Mouse (Mus musculus): ENCODE results near the gene Mlf2. TPM values are rescaled to one million over a fixed set of nuclear protein-coding genes. Genes with fewer than 3 reads are reported as not detected.
"Not testable (repeated sequence)": the region's sequence is repeated elsewhere in the genome, so short reads cannot be mapped to it uniquely, and the experiment has no call there.

The Mlf2 gene
- polyA plus RNA-seq (2016; fragmentation: Nextera tagmentation; extraction: Ambion mirVana), result 546 and 556 TPM in 2 replicates

DNA sequence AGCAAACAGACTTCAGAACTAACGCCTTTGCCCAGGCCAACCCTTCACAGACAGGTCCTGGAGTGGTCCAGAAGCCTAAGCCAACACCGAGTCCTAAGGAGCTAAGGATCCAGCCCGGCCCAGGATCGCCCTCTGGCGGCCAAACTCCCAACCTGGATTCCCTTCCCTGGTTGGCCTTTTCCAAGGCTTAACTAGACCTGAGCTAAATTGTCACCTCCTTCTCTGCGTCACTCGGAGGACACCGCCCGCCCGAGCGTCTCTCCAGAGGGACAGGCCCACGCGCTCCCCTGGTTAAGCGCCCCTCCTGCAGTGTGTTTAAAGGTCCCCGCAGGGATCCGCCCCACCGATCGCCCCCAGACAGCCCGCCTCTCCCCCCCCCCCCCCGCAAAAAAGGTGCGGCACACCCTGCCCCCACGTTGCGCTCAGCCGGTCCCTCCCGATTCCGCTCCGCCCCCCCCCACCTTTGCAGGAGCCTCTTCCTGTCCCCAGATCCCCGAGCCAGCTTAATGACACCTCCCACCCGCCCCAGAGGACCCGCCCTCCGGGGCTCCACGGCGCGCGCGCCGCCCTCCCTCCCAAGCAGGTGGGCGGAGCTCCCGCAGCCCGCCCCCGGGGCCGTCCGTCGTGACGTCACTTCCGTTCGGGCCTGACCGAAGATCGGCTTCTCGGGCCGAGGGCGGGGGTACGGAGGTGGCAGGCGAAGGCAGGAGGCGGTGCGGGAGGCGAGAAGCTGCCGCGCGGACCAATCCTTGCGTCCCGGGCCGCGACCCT lies at the start of gene Mlf2:
Mlf2 (plus strand) TSS at position 633 of the 771 bp plus-strand sequence.
- peaks cover 20% of the 10 kb centered on the region for H3K4me1 ChIP-seq
- H3K4me3 ChIP-seq, result peak within 1 kb of the TSS; percentile 97
- H3K27ac ChIP-seq, result peak within 1 kb of the TSS; percentile 87
- peak within 1 kb of the TSS; percentile 99 for H3K9ac ChIP-seq
- no peaks in the 10 kb centered on the region for H3K9me3 ChIP-seq
- under 1% methylated on average over 59 of the region's 64 CpGs for WGBS
- ATAC-seq (ENCODE audit: low FRiP score, low read depth), result peak; percentile 94
- no peaks in the 10 kb centered on the region for H3K27me3 ChIP-seq (replicated peaks)
- H3K36me3 ChIP-seq, result peaks cover 33% of the 10 kb centered on the region
- peak within 1 kb of the TSS; percentile 92 for H3K4me2 ChIP-seq (replicated peaks)

DNA sequence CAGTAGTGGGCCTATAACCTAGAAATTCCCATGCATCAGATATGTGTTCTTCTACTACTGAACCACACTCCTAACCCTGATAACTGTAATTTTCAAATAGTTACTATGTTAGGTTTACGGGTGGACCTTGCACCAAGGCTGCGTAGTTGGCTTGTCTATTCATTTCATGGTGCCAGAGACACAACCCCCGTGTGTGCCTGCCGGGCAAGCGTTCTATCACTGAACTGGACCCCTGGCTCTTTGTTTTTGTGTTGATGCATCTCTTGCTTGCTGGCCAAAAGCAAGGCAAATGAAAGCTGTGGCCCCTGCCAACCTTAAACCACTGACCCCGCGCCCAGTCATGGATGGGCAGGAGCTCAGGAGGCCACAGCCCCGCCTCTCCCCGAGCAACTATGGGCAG lies 49.4 kb upstream of the Mlf2 start:
- Histone ChIP-seq H3K27me3 (replicated peaks) (no peaks in the 10 kb centered on the region), H3K9ac (no peak overlapping the region), H3K36me3 (no peaks in the 10 kb centered on the region), H3K9me3 (no peaks in the 10 kb centered on the region), H3K4me1 (no peaks in the 10 kb centered on the region), H3K4me3 (no peak overlapping the region), H3K27ac (no peak overlapping the region), H3K4me2 (replicated peaks) (no peak overlapping the region)
- no peak for ATAC-seq (ENCODE audit: low FRiP score, low read depth)
- WGBS, result 93% methylated on average over 9 of the region's 9 CpGs

DNA sequence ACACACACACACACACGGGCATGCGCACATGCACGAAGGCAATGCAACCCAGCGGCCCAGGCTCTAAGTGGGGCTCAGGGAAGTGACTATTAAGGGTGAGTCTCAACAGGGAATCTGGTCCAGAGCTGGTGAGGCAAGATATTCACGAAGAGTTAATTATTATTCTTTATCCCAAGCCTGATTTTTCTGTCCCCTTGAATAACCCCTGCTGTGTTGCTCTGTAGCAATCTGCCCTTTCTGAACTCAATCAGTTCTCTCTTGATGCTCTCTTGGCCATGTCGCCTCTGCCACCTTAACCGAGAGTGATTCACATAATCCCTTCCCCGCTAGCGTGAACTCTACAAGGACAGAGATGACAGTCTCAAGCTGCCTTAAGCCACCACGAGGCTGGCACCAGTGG lies 47.8 kb upstream of the Mlf2 start:
- Histone ChIP-seq H3K4me2 (replicated peaks) (no peak overlapping the region), H3K4me3 (no peak overlapping the region), H3K27me3 (replicated peaks) (no peaks in the 10 kb centered on the region), H3K27ac (no peak overlapping the region), H3K36me3 (no peaks in the 10 kb centered on the region), H3K9me3 (no peaks in the 10 kb centered on the region), H3K9ac (no peak overlapping the region), H3K4me1 (no peaks in the 10 kb centered on the region)
- 85% methylated on average over 10 of the region's 10 CpGs for whole genome bisulfite sequencing
- ATAC-seq (ENCODE audit: low FRiP score, low read depth), result no peak

DNA sequence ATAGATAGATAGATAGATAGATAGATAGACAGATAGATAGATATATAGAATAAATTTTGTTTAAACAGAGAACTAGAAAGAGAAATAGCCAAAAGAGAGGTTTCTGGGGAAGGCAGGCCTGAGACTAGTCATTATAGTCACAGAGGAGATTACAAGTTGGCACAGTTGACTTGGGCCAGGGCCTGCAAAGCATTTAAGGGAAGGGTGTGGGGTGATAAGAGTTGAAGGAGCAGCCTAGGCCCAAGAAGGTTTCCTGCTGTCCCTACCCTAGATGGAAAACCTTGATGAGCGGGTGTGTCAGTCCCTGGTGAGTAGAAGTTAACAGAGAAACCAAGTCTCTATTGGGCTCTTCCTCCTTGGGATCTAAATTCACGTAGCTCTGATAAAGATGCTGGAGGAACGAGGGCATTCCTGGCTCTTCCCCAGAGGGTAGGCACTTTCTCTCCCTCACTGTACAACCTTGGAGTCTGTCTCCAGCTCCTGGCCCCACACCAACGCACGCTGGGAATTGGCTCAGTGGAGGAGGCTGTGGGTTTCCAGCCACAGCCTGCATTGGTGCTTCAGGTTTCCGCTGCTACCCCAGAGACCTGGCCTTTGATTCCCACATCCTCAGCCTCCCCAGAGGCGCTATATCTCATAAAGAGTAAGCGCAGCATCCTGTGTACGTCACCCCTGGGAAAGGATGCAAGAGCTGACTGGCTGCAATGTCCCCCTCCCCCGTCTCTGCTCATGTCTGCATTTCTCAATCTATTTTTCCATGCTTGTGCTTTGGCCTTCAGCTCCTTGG lies 46.3 kb upstream of the Mlf2 start:
- Histone ChIP-seq H3K4me2 (replicated peaks) (no peak overlapping the region), H3K9ac (no peak overlapping the region), H3K4me1 (no peaks in the 10 kb centered on the region), H3K27ac (no peak overlapping the region), H3K9me3 (no peaks in the 10 kb centered on the region), H3K36me3 (no peaks in the 10 kb centered on the region), H3K27me3 (replicated peaks) (no peaks in the 10 kb centered on the region), H3K4me3 (no peak overlapping the region)
- ATAC-seq (ENCODE audit: low FRiP score, low read depth), result no peak
- WGBS, result 76% methylated on average over 10 of the region's 10 CpGs

DNA sequence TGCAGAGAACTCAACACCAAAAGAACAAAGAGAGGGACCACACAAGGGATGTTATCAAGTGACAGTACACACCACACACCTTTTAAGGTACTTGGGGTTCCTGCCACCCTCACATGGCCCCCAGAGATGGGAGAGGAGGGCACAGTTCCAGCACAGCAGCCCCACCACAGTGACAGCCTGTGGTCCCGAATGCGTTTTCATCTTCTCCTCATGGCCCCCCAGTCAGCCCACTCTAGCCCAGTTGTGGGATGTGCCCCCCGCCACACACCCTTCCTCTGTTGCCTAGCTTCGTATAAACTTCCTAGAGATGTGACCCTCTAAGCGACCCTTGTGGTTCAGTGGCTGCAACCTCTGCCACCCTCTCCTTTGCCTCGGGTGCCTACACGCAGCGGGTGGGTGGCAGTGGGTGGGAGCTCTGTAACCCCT lies 45.2 kb upstream of the Mlf2 start:
- no peak for ATAC-seq (ENCODE audit: low FRiP score, low read depth)
- H3K9ac ChIP-seq, result no peak overlapping the region

DNA sequence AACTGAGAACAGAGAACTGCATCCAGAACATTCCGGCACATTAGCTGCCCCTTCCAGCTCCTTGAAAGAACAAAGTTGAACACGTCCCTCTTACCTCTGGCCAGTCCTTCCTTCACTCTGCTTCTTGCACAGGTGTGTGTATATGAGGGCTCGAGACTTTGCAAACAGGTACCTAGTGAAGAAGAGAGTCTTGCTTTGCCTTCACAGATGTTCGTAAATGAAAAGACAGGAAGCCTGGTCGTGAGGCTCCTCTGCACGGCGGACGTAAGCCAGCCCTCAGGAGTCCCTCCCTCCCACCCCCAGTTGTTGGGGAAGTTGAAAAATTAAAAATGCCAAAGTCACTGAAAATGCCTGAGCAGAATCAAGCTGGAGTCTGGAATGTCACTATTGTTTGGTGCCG lies 43.2 kb upstream of the Mlf2 start, which contains the start of gene Cd4:
Cd4 (minus strand) TSS at position 236 of the 400 bp plus-strand sequence.
- no peaks in the 10 kb centered on the region for H3K36me3 ChIP-seq
- H3K27me3 ChIP-seq (replicated peaks), result no peaks in the 10 kb centered on the region
- no peak within 1 kb of the TSS for H3K4me2 ChIP-seq (replicated peaks)
- H3K4me3 ChIP-seq, result no peak within 1 kb of the TSS
- no peak within 1 kb of the TSS for H3K27ac ChIP-seq
- WGBS, result 88% methylated on average over 9 of the region's 9 CpGs
- no peaks in the 10 kb centered on the region for H3K4me1 ChIP-seq
- no peak within 1 kb of the TSS for H3K9ac ChIP-seq
- ATAC-seq (ENCODE audit: low FRiP score, low read depth), result no peak
- no peaks in the 10 kb centered on the region for H3K9me3 ChIP-seq

More for the DNA sequence above, 45.2 kb upstream of the Mlf2 start:
- no peak overlapping the region for H3K27ac ChIP-seq
- H3K4me2 ChIP-seq (replicated peaks), result no peak overlapping the region
- H3K9me3 ChIP-seq, result no peaks in the 10 kb centered on the region
- WGBS, result 95% methylated on average over 8 of the region's 8 CpGs
- H3K4me3 ChIP-seq, result no peak overlapping the region
- no peaks in the 10 kb centered on the region for H3K27me3 ChIP-seq (replicated peaks)
- H3K4me1 ChIP-seq, result no peaks in the 10 kb centered on the region
- H3K36me3 ChIP-seq, result no peaks in the 10 kb centered on the region

DNA sequence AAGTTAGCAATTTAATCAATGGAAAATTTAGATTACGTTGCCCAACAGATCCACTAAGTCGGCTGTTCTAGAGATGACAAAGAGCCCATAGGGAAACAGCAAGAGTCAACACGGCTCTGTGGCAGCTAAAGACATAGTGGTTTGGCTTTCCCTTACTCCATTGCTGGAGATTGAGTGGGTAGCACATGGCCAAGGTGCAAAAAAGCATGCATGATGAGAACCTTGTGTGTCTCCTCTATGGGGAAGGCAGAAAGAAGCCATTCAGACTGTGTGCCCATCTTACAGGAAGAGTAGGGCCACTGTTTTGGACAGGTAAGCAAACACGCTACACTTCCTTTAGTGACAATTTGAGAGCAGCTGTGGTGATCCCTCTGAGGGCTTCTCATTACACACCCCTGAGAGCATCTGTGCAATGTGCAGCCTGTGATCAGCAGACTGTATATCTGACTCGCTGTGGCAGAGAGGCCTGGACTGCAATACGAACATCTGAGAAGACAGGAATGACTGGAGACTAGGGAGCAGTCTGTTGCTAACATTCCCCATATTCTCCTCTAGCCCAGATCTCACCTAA lies 42.5 kb upstream of the Mlf2 start:
- no peak overlapping the region for H3K4me3 ChIP-seq
- H3K36me3 ChIP-seq, result no peaks in the 10 kb centered on the region
- H3K9ac ChIP-seq, result no peak overlapping the region
- no peak overlapping the region for H3K4me2 ChIP-seq (replicated peaks)
- no peak for ATAC-seq (ENCODE audit: low FRiP score, low read depth)
- H3K27ac ChIP-seq, result no peak overlapping the region
- no peaks in the 10 kb centered on the region for H3K4me1 ChIP-seq
- H3K9me3 ChIP-seq, result no peaks in the 10 kb centered on the region
- no peaks in the 10 kb centered on the region for H3K27me3 ChIP-seq (replicated peaks)
- WGBS, result 90% methylated on average over 6 of the region's 6 CpGs

DNA sequence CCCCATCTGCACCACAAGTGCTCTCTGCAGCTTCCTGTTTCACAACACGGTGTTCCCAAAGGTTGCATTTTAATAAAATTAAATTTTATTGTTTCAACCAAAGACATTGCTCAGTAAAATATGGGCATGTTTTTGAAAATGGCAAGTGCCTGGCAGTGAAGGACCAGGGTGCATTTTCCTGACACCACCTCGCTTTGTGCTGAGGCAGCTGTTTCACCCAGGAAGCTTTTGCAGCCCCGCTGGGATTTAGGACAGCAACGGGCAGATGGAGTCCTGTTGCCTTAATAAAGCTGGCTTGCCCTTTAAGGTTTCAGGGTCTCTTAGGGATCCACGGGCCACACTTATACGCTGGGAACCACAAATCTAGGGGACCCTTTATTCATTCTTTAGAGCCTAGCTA lies 40.2 kb upstream of the Mlf2 start:
- Histone ChIP-seq H3K4me1 (no peaks in the 10 kb centered on the region), H3K27me3 (replicated peaks) (no peaks in the 10 kb centered on the region), H3K4me3 (no peak overlapping the region), H3K4me2 (replicated peaks) (no peak overlapping the region), H3K9ac (no peak overlapping the region), H3K9me3 (no peaks in the 10 kb centered on the region), H3K27ac (no peak overlapping the region), H3K36me3 (no peaks in the 10 kb centered on the region)
- no peak for ATAC-seq (ENCODE audit: low FRiP score, low read depth)
- 58% methylated on average over 6 of the region's 6 CpGs for WGBS

DNA sequence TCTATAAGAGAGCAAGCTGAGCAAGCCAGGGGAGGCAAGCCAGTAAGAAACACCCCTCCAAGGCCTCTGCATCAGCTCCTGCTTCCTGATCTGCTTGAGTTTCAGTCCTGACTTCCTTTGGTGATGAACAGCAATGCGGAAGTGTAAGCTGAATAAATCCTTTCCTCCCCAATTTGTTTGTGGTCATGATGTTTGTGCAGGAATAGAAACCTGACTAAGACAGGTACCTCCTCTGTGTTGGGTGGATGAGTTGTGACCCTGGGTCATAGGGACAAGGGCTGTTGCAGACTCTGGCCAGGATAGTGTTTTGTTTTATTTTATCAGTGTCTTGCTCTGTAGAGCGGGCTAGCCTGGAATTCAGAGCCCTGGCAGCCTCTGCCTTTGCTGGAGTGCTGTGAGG lies 37.1 kb upstream of the Mlf2 start:
- not testable (repeated sequence) for H3K4me3 ChIP-seq, H3K4me1 ChIP-seq
- 91% methylated on average over 2 of the region's 2 CpGs for WGBS

DNA sequence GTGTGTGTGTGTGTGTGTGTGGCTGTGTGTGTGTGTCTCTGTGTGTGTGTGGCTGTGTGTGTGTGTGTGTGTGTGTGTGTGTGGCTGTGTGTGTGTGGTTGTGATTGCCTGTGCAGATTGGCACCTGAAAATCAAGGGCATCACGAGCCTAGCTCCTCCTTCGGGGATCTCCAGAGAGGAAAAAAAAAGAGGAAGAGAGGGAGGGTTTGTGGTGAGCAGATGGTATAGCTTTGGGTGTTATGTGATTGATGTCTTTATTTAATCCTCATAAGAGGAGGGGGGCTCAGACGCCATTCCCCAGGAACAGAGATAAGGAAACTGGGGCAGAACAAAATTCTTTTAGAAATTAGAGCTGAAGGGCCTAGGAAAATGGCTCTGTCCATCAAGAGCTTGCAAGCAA lies 32.8 kb upstream of the Mlf2 start:
- no peaks in the 10 kb centered on the region for H3K4me1 ChIP-seq
- H3K9me3 ChIP-seq, result no peaks in the 10 kb centered on the region
- no peak overlapping the region for H3K4me2 ChIP-seq (replicated peaks)
- H3K27ac ChIP-seq, result no peak overlapping the region
- no peak overlapping the region for H3K9ac ChIP-seq
- no peaks in the 10 kb centered on the region for H3K36me3 ChIP-seq
- WGBS, result 51% methylated on average over 3 of the region's 3 CpGs
- no peaks in the 10 kb centered on the region for H3K27me3 ChIP-seq (replicated peaks)
- H3K4me3 ChIP-seq, result no peak overlapping the region
- ATAC-seq (ENCODE audit: low FRiP score, low read depth), result no peak

More for the DNA sequence above, 37.1 kb upstream of the Mlf2 start:
- not testable (repeated sequence) for H3K27ac ChIP-seq; H3K36me3 ChIP-seq; H3K9ac ChIP-seq; H3K4me2 ChIP-seq (replicated peaks); H3K27me3 ChIP-seq (replicated peaks); H3K9me3 ChIP-seq; ATAC-seq (ENCODE audit: low FRiP score, low read depth)

DNA sequence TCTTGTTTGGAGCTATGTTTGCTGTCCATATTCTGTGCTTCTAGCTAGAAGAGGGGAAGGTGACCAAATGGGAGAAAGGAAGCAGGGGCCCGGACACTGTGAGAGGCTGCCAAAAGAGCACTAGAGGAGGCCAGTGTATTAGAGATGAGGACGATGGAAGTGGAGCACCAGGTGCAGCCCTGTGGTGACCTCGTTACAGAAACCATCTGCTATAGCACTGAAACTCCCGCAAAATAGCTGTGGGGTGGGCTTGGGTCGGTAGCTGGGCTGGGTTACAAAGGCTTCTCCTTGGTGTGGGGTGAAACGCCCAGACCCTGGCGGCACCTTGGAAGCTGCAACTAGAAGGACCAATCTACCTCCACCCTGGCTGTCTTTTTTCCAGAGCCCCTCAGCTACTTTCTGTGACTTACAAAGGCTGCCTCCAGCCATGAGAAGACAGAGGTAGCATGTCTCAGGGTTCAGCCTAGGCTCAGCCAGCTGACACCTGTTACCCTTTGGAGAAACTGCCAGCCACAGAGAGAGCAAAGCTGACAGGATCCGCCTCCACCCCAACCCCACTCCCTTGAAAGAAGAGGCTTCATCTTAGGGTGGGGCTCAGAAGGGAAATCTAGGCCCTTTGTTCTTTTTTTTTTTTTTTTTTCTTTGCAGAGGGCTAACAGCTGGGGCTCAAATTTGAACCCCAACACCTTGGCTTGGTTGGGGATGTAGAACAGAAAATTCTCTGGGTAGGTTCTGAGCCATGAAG lies 31.0 kb upstream of the Mlf2 start:
- H3K4me1 ChIP-seq, result peaks cover 8% of the 10 kb centered on the region
- no peak for ATAC-seq (ENCODE audit: low FRiP score, low read depth)
- no peak overlapping the region for H3K4me2 ChIP-seq (replicated peaks)
- no peaks in the 10 kb centered on the region for H3K27me3 ChIP-seq (replicated peaks)
- H3K9ac ChIP-seq, result no peak overlapping the region
- 56% methylated on average over 8 of the region's 8 CpGs for WGBS
- no peaks in the 10 kb centered on the region for H3K36me3 ChIP-seq
- H3K4me3 ChIP-seq, result no peak overlapping the region
- no peaks in the 10 kb centered on the region for H3K9me3 ChIP-seq
- H3K27ac ChIP-seq, result no peak overlapping the region
